Mouse (Mus musculus) cerebellum, adult 9-10 months (tissue): Measurements from ENCODE around the gene Pik3cd.
"Not testable (repeated sequence)": the region's sequence is repeated elsewhere in the genome, so short reads cannot be mapped to it uniquely, and the experiment has no call there.

Experiments
- DNase-seq: peaks from one replicate; pipeline ENCODE4 v3.0.0; 2022

Gene Pik3cd

DNA sequence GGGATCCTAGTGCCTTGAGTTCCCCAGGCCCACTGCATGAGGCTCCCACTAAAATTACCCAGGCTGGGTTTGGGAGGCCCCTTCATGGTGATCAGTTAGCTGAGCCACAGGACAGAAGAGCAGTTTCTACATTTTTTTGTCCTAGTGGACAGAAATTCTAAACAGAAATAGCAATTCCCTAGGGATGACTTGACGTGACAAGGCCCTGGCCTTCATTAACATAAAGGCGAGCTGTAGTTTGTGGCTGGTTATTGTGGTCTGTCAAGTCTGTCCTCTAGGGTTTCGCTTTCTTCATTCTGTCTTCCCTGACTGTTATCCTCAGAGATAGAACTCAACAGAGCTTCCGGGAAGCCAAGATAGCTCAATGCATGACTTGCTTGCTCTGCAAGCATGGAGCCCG lies 60.4 kb downstream of the Pik3cd start:
- no peak for DNase-seq

DNA sequence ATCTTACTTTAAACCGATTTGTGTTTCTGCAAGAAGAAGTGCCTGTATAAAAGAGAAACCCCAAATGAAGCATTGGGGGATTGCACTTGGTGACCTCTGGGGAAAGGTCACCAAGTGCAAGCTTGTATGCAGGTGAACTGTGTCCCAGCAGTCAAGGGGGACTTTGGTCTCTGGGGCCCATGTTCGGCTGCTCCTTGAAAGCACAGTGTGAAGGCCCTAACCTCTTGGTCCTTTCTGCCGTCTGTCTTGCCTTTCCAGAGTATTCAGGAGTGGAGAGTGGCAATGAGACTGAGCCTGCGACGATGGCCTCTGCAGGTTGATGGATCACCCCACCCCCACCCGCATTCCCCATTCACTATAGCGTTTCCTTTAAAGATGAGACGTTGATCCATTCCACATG lies 61.0 kb downstream of the Pik3cd start:
- no peak for DNase-seq

DNA sequence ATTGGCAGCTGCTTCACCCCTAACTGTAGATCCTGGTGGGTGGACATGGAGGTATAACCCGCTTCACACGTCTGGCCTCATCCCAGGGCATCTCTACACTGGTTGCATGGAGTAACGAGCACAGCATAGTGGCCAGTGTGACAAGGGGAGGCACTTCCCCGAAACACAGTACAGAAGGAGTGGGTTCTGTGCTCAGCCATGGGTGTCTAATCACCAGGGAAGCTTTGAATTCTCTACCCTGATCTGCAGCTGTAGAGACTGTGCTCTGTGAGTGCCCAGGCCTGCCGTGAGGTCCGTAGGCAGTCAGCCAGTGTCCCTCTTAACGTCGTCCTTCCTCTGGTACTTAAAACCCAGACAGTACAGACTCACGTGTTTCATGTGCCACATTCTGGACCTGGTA lies 61.5 kb downstream of the Pik3cd start:
- DNase-seq: no peak

DNA sequence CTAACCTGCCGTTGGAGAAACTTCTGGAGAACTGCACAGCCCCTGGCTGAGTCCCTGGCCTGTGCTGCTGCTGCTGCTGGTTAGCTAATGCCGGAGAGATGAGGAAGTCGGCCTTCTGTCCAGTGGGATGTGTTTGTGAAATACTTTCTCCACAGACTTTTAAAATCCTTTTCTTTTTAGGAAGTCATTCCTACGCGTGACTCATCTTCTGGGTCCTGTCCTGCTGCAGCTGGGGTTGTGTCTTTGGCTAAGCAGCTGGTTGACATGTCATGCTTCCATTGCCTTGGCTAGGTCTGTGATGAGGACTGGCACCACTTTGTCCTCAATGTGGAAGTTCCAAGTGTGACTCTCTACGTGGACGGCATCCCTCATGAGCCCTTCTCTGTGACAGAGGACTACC lies 64.4 kb downstream of the Pik3cd start:
- DNase-seq: no peak

DNA sequence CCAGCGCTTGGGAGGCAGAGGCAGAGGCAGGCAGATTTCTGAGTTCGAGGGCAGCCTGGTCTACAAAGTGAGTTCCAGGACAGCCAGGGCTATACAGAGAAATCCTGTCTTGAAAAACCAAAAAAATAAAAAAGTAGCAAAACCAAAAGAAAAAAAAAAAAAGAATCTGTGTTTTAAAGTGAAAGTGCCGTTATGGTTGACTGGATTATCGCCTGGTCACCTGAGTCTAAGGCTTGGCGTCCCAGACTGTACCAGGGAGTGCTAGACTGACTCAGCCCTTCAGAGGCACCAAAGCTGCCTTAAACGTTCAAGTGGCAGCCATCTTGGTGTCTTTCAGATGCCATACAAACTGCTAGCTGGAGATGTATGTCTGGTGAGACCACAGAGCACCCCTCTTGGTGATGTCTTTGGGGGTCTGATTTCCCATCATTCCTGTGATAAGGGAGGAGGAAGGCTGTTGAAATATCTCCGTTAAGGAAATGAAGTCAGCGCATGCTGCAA lies 66.4 kb downstream of the Pik3cd start:
- DNase-seq: no peak

DNA sequence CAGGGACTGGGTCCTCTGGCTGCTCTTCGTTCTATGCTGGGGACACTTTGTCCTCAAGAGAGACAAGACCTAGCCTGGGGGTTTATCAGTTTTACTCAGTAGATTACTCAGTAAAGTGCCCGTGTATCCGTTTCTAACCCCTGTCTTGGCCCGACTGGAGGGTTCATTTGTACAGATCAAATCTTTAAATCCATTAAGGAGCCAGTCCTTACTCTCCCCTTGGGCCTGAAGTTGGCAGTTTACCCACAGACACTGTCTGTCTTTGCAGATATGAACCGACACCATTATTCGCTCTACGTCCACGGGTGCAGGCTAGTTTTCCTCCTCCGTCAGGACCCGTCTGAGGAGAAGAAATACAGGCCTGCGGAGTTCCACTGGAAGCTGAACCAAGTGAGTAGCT lies 67.4 kb downstream of the Pik3cd start:
- no peak for DNase-seq

DNA sequence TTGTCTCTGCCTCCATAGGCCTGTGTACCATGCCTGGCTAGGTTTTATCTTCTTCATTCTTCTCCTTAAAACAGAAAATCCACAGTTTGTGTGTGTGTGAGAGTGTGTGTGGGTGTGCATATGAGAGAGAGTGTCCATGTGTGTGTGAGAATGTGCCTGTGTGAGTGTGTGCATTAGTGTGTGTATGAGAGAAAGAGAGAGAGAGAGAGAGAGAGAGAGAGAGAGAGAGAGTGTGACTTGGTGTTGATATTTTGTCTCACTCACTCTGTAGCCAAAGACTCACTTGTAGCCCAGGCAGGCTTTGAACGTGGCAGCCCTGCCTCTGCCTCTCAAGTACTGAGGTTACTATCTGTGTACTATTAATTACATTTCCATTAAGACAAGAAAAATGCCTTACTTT lies 68.2 kb downstream of the Pik3cd start:
- no peak for DNase-seq

DNA sequence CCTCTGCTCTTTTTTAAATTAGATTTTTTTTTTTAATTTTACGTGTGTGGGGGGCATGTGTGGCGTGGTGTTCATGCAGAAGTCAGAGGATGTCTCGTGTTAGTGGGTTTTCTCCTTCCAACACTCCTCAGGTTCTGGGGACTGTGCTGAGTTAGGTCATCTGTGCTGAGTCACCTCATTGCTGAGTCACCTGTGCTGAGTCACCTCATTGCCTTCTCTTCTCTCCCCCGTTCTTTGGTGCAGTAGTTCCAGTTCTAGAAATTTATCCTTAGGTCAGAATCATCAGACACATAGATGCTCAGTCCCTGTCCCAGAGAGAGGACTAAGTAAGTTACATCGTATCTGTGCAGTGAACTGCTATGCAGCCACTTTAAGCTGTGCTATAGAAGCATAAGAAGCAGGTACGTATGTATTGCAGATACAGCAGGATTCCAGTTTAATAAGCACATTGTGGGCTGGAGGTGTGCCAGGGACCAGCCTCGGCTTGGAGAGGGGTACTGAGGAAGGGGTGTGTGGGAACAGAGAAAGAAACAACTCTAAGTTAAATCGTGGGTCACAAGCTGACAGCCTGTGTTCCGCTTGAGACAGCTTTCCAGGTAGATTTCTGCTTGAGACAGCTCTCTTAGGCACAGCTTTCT lies 69.6 kb downstream of the Pik3cd start:
- no peak for DNase-seq

DNA sequence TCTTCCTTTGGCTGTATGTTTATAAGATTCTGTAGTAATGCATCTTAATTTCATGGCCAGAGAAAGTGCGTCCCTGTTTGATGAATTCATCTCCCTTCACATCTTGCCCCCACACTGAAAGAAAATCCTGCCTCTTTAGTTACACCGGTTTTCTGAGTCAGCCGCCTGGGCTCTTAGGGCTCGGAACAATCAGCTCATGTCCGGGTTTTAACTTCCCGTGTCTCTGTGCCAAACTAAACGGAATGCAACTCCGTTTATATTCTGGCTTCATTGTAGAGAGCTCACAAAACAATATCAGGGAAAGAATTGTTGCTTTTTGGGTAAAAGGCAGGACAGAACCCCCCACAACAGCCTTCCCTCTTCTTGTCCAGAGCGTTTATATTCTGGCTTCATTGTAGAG lies 73.6 kb downstream of the Pik3cd start:
- no peak for DNase-seq

DNA sequence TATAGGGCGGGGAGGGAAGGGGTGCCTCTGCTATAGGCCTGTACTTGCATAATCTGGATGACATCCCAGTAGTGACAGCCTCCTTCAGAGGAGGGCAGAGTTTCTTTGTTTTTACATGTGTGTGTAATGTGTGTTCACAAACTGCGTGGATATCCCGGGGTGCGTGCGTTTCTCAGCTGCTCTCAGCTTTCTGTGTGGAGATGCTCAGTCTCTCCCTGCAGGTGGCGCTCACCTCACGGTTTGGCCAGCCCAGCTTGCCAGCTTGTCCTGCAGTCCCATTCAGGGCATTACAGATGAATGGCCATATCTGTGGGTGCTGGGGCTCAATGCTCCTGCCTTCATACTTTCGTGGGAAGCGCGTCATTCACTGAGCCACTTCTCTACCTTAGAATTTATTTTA lies 74.0 kb downstream of the Pik3cd start:
- peak; percentile 61 for DNase-seq

DNA sequence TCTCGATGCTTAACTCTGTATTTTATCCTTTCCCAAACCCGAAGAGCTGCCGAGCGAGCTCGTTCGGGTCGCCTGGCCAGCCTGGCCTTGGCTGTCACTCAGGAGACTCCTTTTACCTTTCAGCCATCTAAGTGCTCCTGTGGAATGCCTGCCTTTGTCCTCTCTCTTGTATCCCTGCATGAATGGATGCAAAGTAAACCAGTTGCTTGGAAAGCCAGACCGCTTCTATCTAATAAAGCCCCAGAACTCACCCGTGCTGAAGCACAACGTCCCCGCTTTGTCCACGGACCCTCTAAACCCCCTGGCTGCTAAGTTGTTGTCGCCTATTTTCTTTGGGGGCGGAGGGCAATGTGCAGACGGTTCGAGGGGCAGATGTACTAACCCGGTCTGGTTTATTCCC lies 75.6 kb downstream of the Pik3cd start:
- no peak for DNase-seq

DNA sequence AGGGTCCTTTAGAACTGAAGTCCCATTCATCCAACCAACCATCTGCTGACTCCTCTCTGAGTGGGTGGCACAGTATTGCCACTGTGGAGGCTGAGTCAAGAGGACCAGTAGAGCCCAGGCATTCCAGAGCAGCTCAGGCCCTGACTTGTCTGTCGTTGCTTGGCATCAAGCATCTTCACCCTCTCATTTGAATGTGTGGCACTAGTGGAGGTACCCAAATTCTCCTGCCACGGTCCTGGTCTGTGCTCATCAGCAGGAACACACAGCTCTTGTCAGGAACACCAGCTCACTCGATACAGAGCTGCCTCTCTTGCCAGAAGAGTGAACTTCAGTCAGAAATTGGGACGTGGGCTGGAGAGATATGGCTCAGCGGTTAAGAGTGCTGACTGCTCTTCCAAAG lies 78.7 kb downstream of the Pik3cd start:
- DNase-seq: no peak

DNA sequence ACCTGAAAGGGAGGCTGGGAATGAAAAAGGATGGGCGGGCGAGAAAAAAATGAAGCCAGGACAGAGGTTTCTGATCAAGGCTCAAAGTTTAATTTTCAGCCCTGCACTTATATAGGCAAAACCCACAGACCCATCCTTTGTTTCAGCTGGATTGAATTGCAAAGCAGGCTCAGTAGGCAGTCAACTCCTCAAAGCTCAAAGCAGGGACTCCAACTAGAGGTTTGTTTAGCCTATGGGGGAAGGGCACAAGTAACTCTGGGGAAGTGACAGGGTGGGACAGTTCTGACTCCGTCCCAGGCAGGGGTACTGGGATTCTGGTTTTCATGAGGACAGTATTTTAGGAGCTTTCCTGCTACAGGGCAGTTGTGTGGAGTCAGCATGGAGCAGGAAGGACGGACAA lies 81.1 kb downstream of the Pik3cd start:
- DNase-seq: no peak

DNA sequence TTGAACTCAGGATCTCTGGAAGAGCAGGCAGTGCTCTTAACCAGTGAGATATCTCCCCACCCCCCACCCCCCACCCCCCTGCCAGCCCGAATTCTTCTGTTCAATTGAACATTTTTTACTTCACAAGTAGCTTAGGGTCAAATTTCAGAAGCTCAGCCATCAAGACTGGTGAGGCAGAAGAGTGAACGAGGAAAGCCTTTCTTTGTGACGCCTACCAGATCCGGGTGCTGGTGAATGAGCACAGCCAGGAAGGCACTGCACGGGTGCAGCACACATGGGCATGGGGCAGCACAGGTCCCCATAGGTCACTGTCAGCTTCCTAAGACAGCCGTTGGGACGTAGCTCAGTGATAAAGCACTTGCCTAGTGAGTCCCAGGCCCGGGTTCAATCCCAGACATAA lies 82.4 kb downstream of the Pik3cd start:
- DNase-seq: no peak

DNA sequence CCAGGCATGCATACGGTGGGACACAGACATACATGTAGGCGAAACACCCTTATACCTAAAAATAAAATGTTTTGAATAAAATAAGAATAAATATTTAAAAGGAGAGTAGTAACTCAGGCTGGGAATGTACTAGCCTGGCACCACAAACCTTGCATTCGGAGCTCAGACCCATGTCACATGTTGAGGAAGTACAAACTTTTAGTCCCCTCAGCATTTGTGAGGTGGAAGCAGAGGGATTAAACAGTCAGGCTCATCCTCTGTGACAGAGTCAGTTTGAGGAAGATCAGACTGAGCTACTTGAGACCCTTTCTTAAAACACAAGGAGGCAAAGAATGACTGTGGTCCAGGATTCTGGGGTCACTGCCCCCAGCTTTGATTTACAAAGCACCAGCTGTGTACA lies 85.4 kb downstream of the Pik3cd start:
- not testable (repeated sequence) for DNase-seq

DNA sequence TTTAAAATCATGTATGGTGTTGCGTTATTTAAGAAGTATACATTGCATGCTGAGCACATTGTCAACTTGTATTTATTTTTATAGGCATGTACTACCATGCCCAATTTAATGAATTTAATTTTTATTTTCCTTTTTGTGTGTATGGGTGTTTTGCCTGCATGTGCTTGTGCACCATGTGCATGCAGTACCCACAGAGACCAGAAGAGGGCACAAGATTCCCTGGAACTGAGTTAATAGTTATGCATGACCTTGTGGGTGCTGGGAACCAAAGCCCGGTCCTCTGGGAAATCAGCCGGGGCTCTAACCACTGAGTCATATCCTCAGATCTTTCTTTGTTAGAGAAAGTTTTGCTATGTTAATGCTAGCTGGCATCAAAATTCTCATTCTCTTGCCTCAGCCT lies 87.5 kb downstream of the Pik3cd start:
- no peak for DNase-seq

DNA sequence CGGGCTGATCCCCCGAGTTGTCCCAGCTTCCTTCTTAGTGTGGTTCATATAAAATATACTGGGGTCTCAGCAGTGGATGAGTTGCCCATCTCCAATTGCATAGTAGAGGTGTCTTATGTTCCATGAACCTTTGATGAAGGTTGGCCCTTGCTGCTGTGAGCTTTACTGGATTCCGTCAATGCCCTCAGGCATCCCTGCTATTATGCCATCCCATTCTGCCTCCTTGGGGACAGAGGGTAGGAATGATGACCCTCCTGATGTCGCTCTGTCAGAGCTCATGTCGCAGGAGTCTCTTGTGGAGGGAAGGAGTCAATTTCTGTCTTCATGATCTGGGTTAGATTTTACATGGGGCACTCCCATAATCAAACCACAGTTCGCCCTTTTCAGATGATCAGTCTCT lies 88.9 kb downstream of the Pik3cd start:
- DNase-seq: not testable (repeated sequence)

DNA sequence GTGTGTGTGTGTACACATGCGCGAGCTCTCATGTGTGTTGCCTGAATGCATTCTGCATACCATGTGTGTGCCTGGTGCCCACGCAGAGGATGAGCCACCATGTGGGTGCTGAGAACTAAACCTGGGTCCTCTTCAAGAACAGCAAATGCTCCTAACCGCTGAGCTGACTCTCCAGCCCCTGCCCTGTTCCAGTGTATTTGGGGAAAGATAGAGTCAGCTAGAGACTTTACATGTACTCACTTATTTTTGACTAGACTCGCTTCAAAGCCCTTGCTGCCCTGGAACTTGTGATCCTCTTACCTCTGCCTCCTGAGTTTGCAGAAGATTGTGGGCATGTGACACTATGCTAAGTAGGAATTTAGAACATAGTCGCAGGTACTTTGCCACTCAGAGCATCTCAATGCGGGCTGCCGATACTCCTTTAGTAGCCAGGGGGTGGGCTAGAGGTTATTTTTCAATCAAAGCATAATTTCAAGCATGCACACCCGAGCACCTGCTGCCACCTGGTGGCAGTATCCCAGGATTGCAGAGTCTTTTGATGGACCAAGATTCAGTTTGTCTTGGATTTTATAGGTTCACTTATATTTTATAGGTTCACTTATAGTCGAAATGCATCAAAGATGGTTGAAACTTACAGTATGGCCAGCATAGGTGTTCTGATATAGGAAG lies 90.9 kb downstream of the Pik3cd start:
- peak; percentile 71 for DNase-seq

DNA sequence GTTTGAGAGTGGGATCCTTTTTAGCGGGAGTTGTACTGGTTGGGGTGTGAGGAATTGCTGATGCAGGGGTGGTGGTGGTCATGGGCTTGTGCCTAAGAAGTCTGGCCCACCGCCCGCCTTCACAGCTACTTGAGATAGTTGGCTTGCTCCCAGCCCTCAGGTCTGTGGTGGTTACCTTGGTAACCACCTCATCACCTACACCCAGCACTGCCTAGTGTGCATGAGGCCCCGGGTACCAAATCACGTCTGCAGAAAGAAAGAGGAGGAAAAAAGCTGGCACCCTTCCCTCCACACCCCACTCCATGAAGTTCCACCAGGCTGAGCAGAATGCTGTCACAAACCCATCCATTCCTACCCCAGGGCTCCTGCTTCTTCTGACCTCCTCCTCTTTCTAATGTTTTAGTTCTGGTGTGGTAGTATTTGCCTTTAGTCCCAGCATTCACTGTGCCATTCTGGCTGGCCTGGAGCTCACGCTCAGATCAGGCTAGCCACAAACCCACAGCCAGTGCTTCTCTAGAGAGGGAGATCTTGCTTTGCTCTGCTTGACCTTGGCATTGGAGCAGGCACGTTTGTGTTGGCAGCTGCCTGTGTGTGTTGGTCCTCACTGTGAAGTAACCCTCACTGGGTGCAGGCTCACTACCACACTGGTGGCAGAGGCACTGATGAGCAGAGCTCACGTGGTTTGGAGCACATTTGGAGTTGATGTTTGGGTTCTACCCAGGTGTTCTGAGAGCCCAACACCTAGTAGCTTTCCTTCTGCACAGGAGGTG lies 92.9 kb downstream of the Pik3cd start:
- DNase-seq: no peak

DNA sequence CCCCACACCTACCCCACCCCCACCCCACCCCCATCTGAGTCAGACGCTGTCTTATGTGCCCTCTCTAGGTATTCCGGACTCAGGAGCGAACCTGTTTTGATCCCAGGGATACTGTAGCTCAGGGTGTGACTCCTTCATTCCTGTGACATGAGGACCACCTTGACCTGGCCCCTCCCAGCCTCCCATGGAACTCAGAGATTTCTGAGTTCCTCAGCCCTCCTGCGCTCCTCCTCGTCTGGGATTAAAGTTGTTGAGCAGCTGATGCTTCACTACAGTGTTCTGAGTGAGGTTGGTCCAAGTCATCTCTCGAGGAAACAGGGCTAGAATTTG lies 94.1 kb downstream of the Pik3cd start:
- DNase-seq: no peak

DNA sequence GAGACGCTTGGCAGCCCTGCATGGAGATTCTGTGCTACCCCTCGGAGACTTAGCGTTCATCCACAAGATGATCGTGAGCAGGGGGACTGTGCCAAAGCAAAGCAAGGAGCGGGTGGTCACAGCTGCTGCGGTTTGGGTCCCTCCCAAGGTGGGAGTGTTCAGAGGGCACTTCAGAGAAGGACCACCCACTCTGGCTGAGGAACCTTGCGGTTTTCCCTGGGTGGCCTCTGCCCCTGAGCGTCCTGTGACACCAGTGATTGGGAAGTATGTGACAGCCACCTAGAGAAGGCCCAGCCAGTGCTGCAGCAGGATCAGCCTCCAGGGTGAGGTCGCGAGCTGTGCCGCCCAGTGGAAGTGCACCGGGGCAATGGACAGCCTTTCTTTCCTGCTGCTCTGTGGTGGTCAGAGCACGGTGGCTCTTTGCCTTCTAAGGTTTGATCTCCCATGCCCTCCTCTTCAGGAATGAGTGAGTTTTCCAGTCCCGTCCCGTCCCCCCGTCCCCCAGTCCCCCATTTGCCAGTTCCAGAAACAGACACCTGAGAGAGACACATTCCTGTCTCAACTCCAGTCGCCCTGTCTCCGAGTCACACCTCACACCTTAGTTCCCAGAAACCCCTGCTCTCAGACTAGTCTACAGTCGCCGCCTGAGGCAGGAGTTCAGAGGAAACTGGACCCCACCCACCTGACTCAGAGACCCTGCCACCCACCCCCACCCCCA lies 94.6 kb downstream of the Pik3cd start:
- no peak for DNase-seq

DNA sequence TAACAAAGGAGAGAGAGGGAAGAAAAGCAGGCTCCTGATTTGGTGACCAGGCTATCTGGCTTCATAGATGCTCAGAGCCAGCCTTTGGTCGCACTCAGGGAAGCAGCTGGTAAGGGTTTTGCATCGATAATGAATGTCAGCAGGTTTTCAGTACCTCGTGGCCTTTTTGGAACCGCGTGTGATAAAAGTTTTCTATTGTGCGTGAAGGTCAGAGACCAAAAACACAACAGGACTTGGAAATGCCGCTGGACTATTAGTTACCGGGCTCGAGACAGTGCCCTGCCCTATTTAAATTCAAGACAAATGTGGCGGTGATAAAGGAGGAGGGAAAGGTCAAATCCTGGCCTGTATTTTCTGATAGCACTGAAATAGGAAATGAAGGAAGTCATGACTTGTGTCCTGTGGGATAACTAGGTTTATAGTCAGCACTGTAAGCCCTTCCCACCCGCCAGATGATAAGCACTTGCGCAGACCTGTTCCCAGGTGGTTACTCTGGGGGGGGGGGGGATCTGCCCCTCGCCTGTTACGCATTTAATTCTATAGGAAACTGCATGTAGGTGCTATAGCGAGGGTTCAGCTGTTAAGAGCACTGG lies 95.5 kb downstream of the Pik3cd start:
- DNase-seq: peak; percentile 46

DNA sequence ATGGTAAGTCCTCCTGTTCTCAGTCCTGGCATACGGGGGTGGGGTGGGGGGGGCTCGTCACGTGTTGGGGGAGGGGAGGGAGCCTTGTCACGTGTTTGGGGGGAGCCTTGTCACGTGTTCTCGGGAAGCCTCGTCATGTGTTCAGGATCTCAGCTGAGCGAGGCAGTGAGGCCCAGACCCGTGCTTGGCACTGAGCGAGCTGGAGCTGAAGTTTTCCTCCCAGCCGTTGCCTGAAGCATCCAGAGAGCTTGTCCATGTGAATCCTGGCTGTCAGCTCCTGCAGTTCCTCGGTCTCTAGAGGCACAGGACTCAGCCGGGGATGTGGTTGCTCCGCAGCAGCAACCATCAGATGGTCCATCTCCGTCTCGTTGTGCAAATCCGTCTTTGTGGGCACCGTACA lies 96.3 kb downstream of the Pik3cd start:
- peak; percentile 43 for DNase-seq
